Mouse (Mus musculus) layer of hippocampus, adult 9-11 months (tissue): Measurements from ENCODE around the gene Ctnna3.
"Not testable (repeated sequence)": the region's sequence is repeated elsewhere in the genome, so short reads cannot be mapped to it uniquely, and the experiment has no call there.

Source experiments
- DNase-seq: peaks from one replicate; pipeline ENCODE4 v3.0.0; 2022

Gene Ctnna3

DNA sequence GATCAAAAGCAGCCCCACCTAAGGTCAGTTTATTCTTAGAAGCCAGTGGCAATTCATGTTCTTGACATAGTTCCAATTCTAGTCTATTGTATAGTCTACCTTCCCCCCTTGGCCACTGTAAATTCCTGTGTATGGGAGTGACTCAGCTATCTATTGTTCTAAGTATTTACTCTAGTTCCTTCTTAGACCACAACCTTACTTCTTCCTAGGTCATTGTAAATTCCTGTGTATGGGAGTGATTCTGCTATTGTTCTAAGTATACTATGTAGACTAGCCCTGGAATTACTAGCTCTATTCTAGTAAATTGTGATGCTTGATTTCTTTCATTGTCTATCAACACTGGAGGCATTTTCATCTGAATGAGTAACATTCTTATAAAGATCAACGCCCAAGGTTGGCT is 1603.6 kb downstream of the Ctnna3 start:
- not testable (repeated sequence) for DNase-seq
